Mouse (Mus musculus): ENCODE data around the gene Ptpra.
"Not testable (repeated sequence)": the region's sequence is repeated elsewhere in the genome, so short reads cannot be mapped to it uniquely, and the experiment has no call there.

The Ptpra gene

GRCm38 (mm10) chr2:130556292-130556691, 106.2 kb downstream of the Ptpra start:
- ATAC-seq (ENCODE audit: low TSS enrichment): no peak

DNA sequence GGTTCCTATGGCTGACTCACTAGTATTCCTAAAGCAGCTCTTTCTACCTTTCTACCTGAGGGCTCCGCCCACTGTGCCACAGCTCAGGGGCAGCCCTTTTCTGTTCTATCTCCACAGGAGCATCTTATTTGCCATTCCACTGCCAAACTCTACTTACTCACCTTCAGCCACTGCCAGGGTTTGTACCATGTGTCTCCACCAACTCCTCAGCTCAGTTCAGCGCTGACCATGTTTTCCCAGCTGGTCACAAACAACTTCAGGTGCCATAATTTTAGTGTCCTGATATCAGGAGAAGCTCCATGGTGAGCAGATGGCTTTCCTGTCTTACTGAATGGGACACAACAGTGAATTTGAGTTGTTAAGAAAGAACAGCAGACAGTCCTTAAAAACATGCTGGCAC, 107.4 kb downstream of the Ptpra start:
- no peak for ATAC-seq (ENCODE audit: low TSS enrichment)

- no peak for ATAC-seq (ENCODE audit: low TSS enrichment)
Measured at GRCm38 (mm10) chr2:130558015-130558414, 107.9 kb downstream of the Ptpra start.

- ATAC-seq (ENCODE audit: low TSS enrichment): peak; percentile 97
Measured at GRCm38 (mm10) chr2:130563212-130564055, 113.4 kb downstream of the Ptpra start, which contains the start of gene Mrps26. Mrps26 (plus strand) TSS chr2:130563742.

GRCm38 (mm10) chr2:130564063-130564462, 114.0 kb downstream of the Ptpra start:
- 0 out of 2 replicates have a peak, but pooled peaks have one; percentile 1 for ATAC-seq (ENCODE audit: low TSS enrichment)

- no peak for ATAC-seq (ENCODE audit: low TSS enrichment)
Measured at GRCm38 (mm10) chr2:130564983-130565382, 114.9 kb downstream of the Ptpra start.

- ATAC-seq (ENCODE audit: low TSS enrichment): no peak
Measured at GRCm38 (mm10) chr2:130568921-130569320, 118.8 kb downstream of the Ptpra start.

- no peak for ATAC-seq (ENCODE audit: low TSS enrichment)
Measured at GRCm38 (mm10) chr2:130569926-130570325, 119.8 kb downstream of the Ptpra start.

- ATAC-seq (ENCODE audit: low TSS enrichment): no peak
Measured at GRCm38 (mm10) chr2:130574960-130575359, 124.9 kb downstream of the Ptpra start.

DNA sequence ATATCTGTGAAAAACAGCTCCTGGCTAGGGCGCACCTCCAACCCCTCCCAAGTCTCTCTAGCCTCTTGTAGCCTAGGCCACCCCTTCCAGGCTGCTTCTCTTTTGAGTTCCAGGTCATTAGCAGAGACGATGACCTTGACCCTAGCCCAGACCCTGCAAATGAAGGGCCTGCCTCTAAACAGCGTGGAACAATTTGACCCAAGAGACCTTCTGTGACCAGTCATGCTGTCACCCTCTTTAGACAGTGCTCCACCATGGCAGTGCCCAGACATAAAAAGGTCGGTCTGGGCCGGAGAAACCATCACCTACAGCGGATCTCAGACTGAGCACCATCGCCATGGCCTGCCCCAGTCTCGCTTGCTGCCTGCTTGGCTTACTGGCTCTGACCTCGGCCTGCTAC, 125.8 kb downstream of the Ptpra start, which contains the start of gene Oxt:
Oxt (plus strand) TSS at position 301 of the 400 bp plus-strand sequence.
- no peak for ATAC-seq (ENCODE audit: low TSS enrichment)

DNA sequence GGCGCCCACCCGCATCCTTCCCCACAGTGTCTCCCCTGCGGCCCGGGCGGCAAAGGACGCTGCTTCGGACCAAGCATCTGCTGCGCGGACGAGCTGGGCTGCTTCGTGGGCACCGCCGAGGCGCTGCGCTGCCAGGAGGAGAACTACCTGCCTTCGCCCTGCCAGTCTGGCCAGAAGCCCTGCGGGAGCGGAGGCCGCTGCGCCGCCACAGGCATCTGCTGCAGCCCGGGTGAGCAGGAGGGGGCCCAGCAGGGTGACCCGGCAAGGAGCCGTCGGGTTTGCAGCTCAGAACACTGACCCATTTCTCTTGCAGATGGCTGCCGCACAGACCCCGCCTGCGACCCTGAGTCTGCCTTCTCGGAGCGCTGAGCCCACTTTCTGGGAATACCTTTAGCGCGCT, 126.5 kb downstream of the Ptpra start:
- not testable (repeated sequence) for ATAC-seq (ENCODE audit: low TSS enrichment)

GRCm38 (mm10) chr2:130577021-130577420, 126.9 kb downstream of the Ptpra start:
- ATAC-seq (ENCODE audit: low TSS enrichment): no peak

DNA sequence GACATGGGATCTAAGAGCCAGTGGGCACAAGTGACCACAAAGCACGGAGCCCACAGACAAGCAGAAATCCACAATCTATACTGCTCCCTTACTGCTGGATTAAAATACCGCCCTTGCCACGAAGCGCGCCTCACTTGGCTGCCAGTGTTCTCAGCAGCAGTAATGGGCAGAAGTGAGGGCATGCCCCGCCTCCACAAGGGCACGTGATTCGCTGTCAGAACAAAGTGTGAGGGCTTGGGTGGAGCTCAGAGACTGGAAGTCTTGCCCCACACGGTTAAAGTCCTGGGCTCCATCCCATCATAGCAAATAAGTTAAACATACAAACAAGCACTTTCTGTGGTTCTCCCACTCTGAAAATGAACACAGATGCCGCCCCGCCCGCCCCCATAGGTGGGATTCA, 127.6 kb downstream of the Ptpra start:
- ATAC-seq (ENCODE audit: low TSS enrichment): no peak

DNA sequence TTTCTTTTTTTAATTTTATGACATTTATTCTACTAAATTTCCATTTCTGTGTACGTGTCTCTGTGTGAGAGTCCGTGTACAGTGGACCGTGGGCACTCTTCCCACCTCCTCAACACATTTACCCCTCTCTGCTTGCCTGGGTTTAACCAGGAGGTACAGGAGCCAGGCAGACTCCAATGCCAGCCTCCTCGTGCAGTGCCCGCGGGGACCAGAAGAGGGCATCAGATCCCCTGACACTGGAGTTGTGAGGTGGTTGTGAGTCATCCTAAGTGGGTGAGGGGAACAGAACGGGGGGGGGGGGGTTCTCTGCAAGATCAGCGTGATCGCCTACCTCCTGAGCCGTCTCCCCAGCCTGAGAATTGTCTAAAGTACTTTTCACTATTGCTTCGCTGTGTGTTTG, 128.1 kb downstream of the Ptpra start:
- peak; percentile 70; the same call in 1 of the 2 replicates for ATAC-seq (ENCODE audit: low TSS enrichment)

DNA sequence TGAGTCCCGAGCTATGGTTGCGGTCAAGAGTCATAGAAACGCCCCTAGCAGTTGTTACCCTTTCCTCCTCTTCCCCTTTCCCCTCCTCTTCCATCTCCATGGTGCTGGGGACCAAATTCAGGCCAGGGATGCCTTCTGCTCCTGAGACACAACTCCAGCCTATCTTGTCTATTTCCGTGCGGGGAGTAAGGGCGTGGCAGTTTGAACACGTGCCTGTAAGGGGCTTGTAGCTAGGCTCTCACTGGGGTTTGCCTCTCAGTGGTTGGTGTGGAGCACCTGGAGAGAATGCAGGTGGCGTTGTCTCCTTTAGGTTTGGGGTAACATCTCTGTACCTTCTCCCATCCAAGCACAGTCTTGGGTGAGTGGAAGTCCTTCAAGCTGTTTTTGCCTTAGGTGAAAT, 129.7 kb downstream of the Ptpra start:
- ATAC-seq (ENCODE audit: low TSS enrichment): no peak

- ATAC-seq (ENCODE audit: low TSS enrichment): no peak
Measured at GRCm38 (mm10) chr2:130581201-130581600, 131.1 kb downstream of the Ptpra start.

GRCm38 (mm10) chr2:130582552-130582951, 132.5 kb downstream of the Ptpra start, which contains the start of gene Avp:
Avp (minus strand) TSS chr2:130582554.
- ATAC-seq (ENCODE audit: low TSS enrichment): no peak

DNA sequence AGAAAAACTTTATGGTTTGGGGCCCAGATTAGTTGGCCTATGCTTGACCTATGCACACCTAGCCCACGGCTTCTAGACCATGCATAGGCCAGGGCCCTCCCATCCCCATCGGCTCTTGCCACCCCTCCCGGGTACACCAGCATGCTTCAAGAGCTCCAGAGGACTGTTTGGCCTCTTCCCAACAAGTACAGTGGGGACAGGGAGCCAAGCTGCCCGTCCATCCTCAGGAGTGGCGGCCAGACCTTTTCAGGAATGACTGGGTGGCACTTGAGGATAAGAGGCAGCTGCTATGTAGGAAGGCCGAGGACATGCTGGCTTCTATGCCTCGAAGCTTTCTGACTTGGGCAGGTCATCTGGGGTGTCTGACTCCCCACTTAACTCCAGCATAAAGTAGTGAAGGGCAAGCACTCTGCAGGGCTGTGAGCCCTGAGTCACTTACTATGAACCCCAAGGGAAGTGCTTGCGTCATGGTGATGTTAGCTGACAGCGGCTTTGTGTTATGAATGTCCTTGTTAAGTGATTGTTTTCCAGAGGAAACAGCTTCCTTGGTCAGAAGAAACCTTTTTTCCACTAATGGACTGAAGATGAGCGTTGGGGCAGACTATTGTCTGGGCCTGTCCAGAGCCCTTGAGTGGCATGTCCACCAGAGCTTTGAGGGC, 134.0 kb downstream of the Ptpra start:
- no peak for ATAC-seq (ENCODE audit: low TSS enrichment)

- peak; percentile 80 for ATAC-seq (ENCODE audit: low TSS enrichment)
Measured at GRCm38 (mm10) chr2:130586016-130586415, 135.9 kb downstream of the Ptpra start.

- no peak for ATAC-seq (ENCODE audit: low TSS enrichment)
Measured at GRCm38 (mm10) chr2:130588373-130588772, 138.3 kb downstream of the Ptpra start.

- ATAC-seq (ENCODE audit: low TSS enrichment): no peak
Measured at GRCm38 (mm10) chr2:130589157-130589556, 139.1 kb downstream of the Ptpra start.

- ATAC-seq (ENCODE audit: low TSS enrichment): no peak
Measured at GRCm38 (mm10) chr2:130589761-130590160, 139.7 kb downstream of the Ptpra start.

GRCm38 (mm10) chr2:130591016-130591415, 140.9 kb downstream of the Ptpra start:
- ATAC-seq (ENCODE audit: low TSS enrichment): no peak
